Mouse (Mus musculus): Measurements from ENCODE around the gene Olfr1129.
"Not testable (repeated sequence)": the region's sequence is repeated elsewhere in the genome, so short reads cannot be mapped to it uniquely, and the experiment has no call there.

- not testable (repeated sequence) for TF ChIP-seq CTCF (conservative IDR thresholded peaks at IDR 0.05; ENCODE audit: low read length); POU5F1 (IDR thresholded peaks at IDR 0.05; ENCODE audit: borderline replicate concordance, low read length)
These were observed 47.6 kb upstream of the Olfr1129 start for GRCm38 (mm10) chr2:87525899-87526616.
